Mouse (Mus musculus) liver, adult 2 months (tissue): Measurements from ENCODE around the gene Ints13. TPM values are rescaled to one million over a fixed set of nuclear protein-coding genes. Genes with fewer than 3 reads are reported as not detected.

Experiments
- DNase-seq: peaks from one replicate; pipeline ENCODE4 v3.0.0-alpha.2; 2011; ENCODE audit warnings: low read depth, low spot score; ENCODE audit errors: extremely low read depth
- H3K27ac ChIP-seq: fragments of 200-500 bp; replicated peaks from 2 replicates; pipeline ENCODE4 v1.5.1; 2012; ENCODE audit warnings: low read depth, mild to moderate bottlenecking, control low read depth, inconsistent platforms, low read length; ENCODE audit not compliant: insufficient read depth
- H3K27me3 ChIP-seq: fragments of 200-500 bp; 2 replicates; pipeline ENCODE4 v1.6.1; 2012; ENCODE audit warnings: mild to moderate bottlenecking, moderate library complexity, low read length, inconsistent platforms; ENCODE audit not compliant: control insufficient read depth, insufficient read depth
- H3K36me3 ChIP-seq: fragments of 200-500 bp; 2 replicates; pipeline ENCODE4 v1.6.1; 2012; ENCODE audit warnings: low read length, inconsistent platforms; ENCODE audit not compliant: control insufficient read depth, insufficient read depth
- H3K4me1 ChIP-seq: fragments of 200-500 bp; 2 replicates; pipeline ENCODE4 v1.6.1; 2011; ENCODE audit warnings: low read length; ENCODE audit not compliant: control insufficient read depth, insufficient read depth
- H3K4me3 ChIP-seq: fragments of 200-500 bp; 2 replicates; pipeline ENCODE4 v1.5.1; 2011; ENCODE audit warnings: low read depth, mild to moderate bottlenecking, control low read depth, low read length, moderate library complexity; ENCODE audit not compliant: insufficient read depth
- H3K79me2 ChIP-seq: fragments of 200-500 bp; 2 replicates; pipeline ENCODE4 v1.6.1; 2012; ENCODE audit warnings: inconsistent platforms, mild to moderate bottlenecking, low read length, moderate library complexity; ENCODE audit not compliant: control insufficient read depth, insufficient read depth
- H3K9ac ChIP-seq: fragments of 200-500 bp; 2 replicates; pipeline ENCODE4 v1.6.1; 2012; ENCODE audit warnings: low read depth, mild to moderate bottlenecking, control low read depth, inconsistent platforms, low read length
- CTCF ChIP-seq: fragments of 200-500 bp; IDR thresholded peaks from 2 replicates; pipeline ENCODE4 v1.5.1; 2011; ENCODE audit warnings: low read depth, low read length, control low read depth
- POLR2A ChIP-seq: fragments of 200-500 bp; IDR thresholded peaks from 2 replicates; pipeline ENCODE4 v1.6.1; 2011; ENCODE audit warnings: low read length, control low read depth; ENCODE audit not compliant: insufficient read depth; ENCODE audit errors: extremely low read depth
- WGBS: fragments of 180-500 bp; shearing (Covaris S2); methylation state at CpG from one replicate; pipeline ENCODE4 v1.1.7; 2018; 5-methylcytosine and 5-hydroxymethylcytosine counted together
- polyA plus RNA-seq: library from polyadenylated mRNA; depleted of rRNA; stranded (reverse); fragments of >200 nt; gene quantifications from 2 replicates; pipeline ENCODE4 v1.2.3, GENCODE M21; 2012; rRNA removed
- total RNA-seq: library from RNA; depleted of rRNA; stranded (reverse); fragments of >200 nt; gene quantifications from 2 replicates; pipeline ENCODE4 v1.2.3, GENCODE M21; 2014; rRNA removed

Gene Ints13
- 23.0 and 26.2 TPM in 2 replicates for total RNA-seq
- 5.6 TPM in 2 replicates for polyA plus RNA-seq

DNA sequence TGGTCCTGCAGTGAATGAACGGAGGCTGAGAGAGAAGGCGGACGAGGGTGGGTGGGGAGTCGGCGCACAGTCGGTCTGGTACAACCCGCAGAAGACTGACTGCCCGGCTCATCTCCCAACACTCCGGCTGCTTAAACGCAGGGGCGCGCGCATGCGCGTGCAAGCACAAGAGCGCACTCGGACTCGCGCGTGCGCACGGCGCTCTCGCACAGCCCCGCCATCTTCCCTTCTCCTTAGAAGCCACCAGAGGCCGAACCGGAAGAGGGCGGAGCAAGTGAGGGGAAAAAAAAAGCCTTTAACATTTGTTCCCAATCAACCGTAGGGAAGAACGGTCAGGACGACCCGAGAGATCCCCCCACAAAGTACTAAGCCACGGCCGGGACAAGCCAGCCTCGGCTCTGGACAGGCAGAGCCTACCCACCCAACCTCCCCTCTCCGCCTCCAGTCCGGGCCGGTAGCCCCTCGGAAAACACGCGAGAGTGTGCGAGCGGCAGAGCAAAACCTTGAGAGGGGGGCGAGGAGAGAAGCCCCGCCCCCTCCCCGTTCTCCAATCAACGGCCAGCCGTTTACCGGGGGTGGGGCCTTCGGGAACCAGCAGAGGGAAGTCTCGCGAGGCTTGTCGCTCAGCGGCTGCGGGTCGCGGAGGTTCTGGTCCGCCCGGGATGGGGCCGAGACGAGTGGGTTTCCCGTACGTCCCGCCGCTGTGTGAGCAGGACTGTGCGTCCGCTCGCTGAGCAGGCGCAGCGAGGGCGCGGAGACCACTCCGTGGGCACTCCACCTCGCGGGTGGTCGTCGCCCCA lies at the start of gene Ints13:
TSS of gene Ints13 (minus strand) at position 526 of the 800 bp plus-strand sequence.
- under 1% methylated on average over 76 of the region's 77 CpGs for WGBS
- DNase-seq, result peak; percentile 93
- H3K9ac ChIP-seq, result peak within 1 kb of the TSS; percentile 93

GRCm38 (mm10) chr6:146616670-146617069 lies 39.0 kb upstream of the Ints13 start:
- Histone ChIP-seq H3K4me3 (no peak overlapping the region), H3K27ac (no peak overlapping the region), H3K4me1 (no peaks in the 10 kb centered on the region), H3K9ac (no peak overlapping the region), H3K36me3 (peaks cover 54% of the 10 kb centered on the region), H3K27me3 (no peaks in the 10 kb centered on the region), H3K79me2 (no peaks in the 10 kb centered on the region)
- DNase-seq, result no peak
- WGBS, result 87% methylated on average over 2 of the region's 2 CpGs
- TF ChIP-seq POLR2A (no peak), CTCF (no peak)

More for the DNA sequence above, at the start of gene Ints13:
- Histone ChIP-seq H3K36me3 (peaks cover 8% of the 10 kb centered on the region; the same call in 1 of the 2 replicates), H3K4me1 (peaks cover 12% of the 10 kb centered on the region; the same call in 1 of the 2 replicates), H3K27me3 (no peaks in the 10 kb centered on the region), H3K27ac (peak within 1 kb of the TSS; percentile 95), H3K79me2 (peaks cover 3% of the 10 kb centered on the region; the same call in 1 of the 2 replicates), H3K4me3 (peak within 1 kb of the TSS; percentile 84)
- peak; percentile 88 for TF ChIP-seq POLR2A
- no peak for TF ChIP-seq CTCF

DNA sequence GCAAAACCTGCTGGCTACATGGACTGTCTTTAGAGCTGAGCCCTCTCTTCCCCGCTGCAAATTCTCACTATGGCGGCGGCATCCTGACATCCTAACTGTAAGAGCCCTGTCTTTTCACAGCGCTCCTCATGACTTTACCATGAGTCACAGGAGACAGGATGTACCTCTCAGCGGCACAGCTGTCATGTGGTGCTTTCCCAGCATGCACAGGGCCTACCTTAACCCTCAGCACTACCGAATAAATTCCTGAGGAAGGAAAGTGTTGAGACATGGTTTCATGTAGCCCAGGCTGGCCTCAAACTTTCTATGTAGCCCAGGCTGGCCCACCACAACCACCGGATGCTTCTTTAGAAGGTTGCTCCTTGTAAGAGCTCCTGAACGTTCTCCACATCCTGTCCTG lies 38.3 kb upstream of the Ints13 start:
- Histone ChIP-seq H3K27ac (no peak overlapping the region), H3K36me3 (peaks cover 53% of the 10 kb centered on the region), H3K4me1 (no peaks in the 10 kb centered on the region), H3K27me3 (no peaks in the 10 kb centered on the region), H3K9ac (no peak overlapping the region), H3K4me3 (no peak overlapping the region), H3K79me2 (no peaks in the 10 kb centered on the region)
- no peak for TF ChIP-seq POLR2A
- TF ChIP-seq CTCF, result no peak
- DNase-seq, result no peak
- 92% methylated on average over 8 of the region's 8 CpGs for WGBS

DNA sequence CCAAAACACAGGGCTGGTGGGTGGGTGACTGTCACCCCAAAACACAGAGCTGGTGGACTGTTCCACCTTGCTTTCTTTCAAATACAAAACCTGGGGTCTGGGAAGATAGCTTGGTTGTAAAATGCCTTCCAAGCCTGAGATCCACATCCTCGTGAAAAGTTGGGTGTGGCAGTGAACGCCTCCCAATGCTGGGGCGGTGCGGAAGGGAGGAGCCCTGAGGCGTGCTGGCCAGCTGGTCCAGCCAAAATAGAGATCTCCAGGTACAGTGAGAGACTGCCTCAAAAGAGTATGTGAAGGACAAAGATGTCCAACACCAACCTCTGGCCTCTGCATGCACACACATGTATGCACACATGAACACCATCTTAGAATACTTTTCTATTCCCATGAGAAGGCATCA lies 36.9 kb upstream of the Ints13 start:
- Histone ChIP-seq H3K9ac (no peak overlapping the region), H3K27me3 (no peaks in the 10 kb centered on the region), H3K27ac (no peak overlapping the region), H3K36me3 (peaks cover 59% of the 10 kb centered on the region), H3K79me2 (no peaks in the 10 kb centered on the region), H3K4me1 (no peaks in the 10 kb centered on the region), H3K4me3 (no peak overlapping the region)
- TF ChIP-seq CTCF (no peak), POLR2A (no peak)
- 99% methylated on average over 5 of the region's 5 CpGs for WGBS
- no peak for DNase-seq

DNA sequence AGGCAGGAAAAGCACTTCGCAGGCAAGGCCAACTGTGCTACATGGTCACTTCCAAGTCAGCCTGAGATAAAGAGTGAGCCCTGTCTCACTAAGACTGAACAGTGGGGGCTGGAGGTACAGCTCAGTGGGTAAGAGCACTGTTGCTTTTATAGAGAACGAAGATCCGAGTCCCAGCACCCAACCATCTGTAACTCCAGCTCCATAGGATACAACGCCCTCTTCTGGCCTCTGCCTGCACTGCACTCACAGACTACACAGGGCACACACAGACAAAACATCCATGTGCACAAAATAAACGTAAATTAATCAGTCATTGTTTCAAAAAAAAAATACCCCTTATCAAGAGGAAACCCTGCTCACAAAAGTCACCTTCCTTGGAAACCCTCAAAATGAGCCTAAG lies 36.3 kb upstream of the Ints13 start:
- Histone ChIP-seq H3K4me1 (no peaks in the 10 kb centered on the region), H3K4me3 (no peak overlapping the region), H3K36me3 (peaks cover 65% of the 10 kb centered on the region), H3K79me2 (no peaks in the 10 kb centered on the region), H3K27ac (no peak overlapping the region), H3K9ac (no peak overlapping the region), H3K27me3 (no peaks in the 10 kb centered on the region)
- WGBS, result 92% methylated on average over 5 of the region's 5 CpGs
- TF ChIP-seq CTCF, result peak; percentile 24; the same call in 1 of the 2 replicates
- TF ChIP-seq POLR2A, result no peak
- DNase-seq, result no peak

DNA sequence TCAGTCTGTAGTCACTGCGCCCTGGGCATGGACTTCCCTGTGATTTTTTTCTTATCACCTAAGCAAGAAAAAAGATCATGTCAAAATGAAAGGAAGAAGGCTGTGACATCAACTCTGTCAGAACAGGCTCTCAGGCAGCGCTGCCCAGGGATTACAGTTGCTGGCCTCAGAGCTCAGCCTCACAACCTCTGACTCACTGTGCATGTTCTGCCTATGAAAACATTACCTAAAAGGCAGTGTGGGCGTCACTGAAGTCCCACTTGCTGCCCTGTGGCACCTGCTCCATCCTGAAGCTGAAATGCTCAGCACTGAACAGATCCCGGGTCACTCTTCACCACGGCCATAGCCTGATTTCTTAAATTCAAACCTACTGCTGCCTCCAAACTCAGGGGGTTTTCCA lies 35.1 kb upstream of the Ints13 start:
- DNase-seq, result no peak
- no peak for TF ChIP-seq CTCF
- no peak for TF ChIP-seq POLR2A
- Histone ChIP-seq H3K27ac (no peak overlapping the region), H3K27me3 (no peaks in the 10 kb centered on the region), H3K4me1 (no peaks in the 10 kb centered on the region), H3K79me2 (no peaks in the 10 kb centered on the region), H3K9ac (no peak overlapping the region), H3K4me3 (no peak overlapping the region), H3K36me3 (peaks cover 63% of the 10 kb centered on the region)
- WGBS, result 90% methylated on average over 5 of the region's 5 CpGs
